Mouse (Mus musculus) forebrain, embryonic 12.5 days (tissue): ENCODE measurements around the gene Wdr5. TPM values are rescaled to one million over a fixed set of nuclear protein-coding genes. Genes with fewer than 3 reads are reported as not detected.
"Not testable (repeated sequence)": the region's sequence is repeated elsewhere in the genome, so short reads cannot be mapped to it uniquely, and the experiment has no call there.

Source experiments
- ATAC-seq: fragments of 200-750 bp; cut with Nextera tagmentation; 2 replicates; pipeline ENCODE4 v1.8.0; 2017; ENCODE audit warnings: moderate TSS enrichment; ENCODE audit not compliant: low FRiP score
- H3K27ac ChIP-seq: fragments of 300-500 bp; sonication (generic); 2 replicates; pipeline ENCODE4 v1.5.1; 2016; ENCODE audit warnings: mild to moderate bottlenecking
- H3K27me3 ChIP-seq: fragments of 300-500 bp; sonication (generic); 2 replicates; pipeline ENCODE4 v1.6.1; 2016; ENCODE audit warnings: mild to moderate bottlenecking
- H3K36me3 ChIP-seq: fragments of 300-500 bp; sonication (generic); replicated peaks from 2 replicates; pipeline ENCODE4 v1.6.1; 2016; ENCODE audit warnings: mild to moderate bottlenecking
- H3K4me1 ChIP-seq: fragments of 300-500 bp; sonication (generic); 2 replicates; pipeline ENCODE4 v1.6.1; 2016
- H3K4me2 ChIP-seq: fragments of 300-500 bp; sonication (generic); 2 replicates; pipeline ENCODE4 v1.6.1; 2016; ENCODE audit warnings: mild to moderate bottlenecking, moderate library complexity
- H3K4me3 ChIP-seq: fragments of 300-500 bp; sonication (generic); replicated peaks from 2 replicates; pipeline ENCODE4 v1.5.1; 2016; ENCODE audit warnings: mild to moderate bottlenecking
- H3K9ac ChIP-seq: fragments of 300-500 bp; sonication (generic); 2 replicates; pipeline ENCODE4 v1.6.1; 2016; ENCODE audit warnings: mild to moderate bottlenecking
- H3K9me3 ChIP-seq: fragments of 300-500 bp; sonication (generic); 2 replicates; pipeline ENCODE4 v1.6.1; 2016
- WGBS: fragments of 180-500 bp; shearing (Covaris S2); methylation state at CpG from one replicate; pipeline ENCODE4 v1.1.7; 2016; 5-methylcytosine and 5-hydroxymethylcytosine counted together
- polyA plus RNA-seq: library from polyadenylated mRNA; unstranded; fragments of >200 nt; fragmentation: Nextera tagmentation; extraction: Ambion mirVana; gene quantifications from 2 replicates; pipeline ENCODE4 v1.2.1, GENCODE M21; 2016

Gene Wdr5
- polyA plus RNA-seq, 1 experiment from 2014 or later, result 65.3 TPM

- Histone ChIP-seq H3K4me3 (peak overlapping the region; percentile 38; the same call in 1 of the 2 replicates), H3K9me3 (no peaks in the 10 kb centered on the region), H3K4me2 (peak overlapping the region; percentile 55), H3K27me3 (no peaks in the 10 kb centered on the region), H3K36me3 (peaks cover 7% of the 10 kb centered on the region), H3K27ac (no peak overlapping the region; the same call in 1 of the 2 replicates), H3K9ac (peak overlapping the region; percentile 46; the same call in 1 of the 2 replicates), H3K4me1 (peaks cover 20% of the 10 kb centered on the region)
- no peak for ATAC-seq
- 94% methylated on average over 3 of the region's 3 CpGs for WGBS
These were observed 26.3 kb downstream of the Wdr5 start for GRCm38 (mm10) chr2:27541225-27541624.

- Histone ChIP-seq H3K27ac (no peak overlapping the region), H3K4me1 (peaks cover 15% of the 10 kb centered on the region), H3K27me3 (no peaks in the 10 kb centered on the region), H3K4me2 (no peak overlapping the region), H3K36me3 (no peaks in the 10 kb centered on the region), H3K9ac (no peak overlapping the region), H3K9me3 (no peaks in the 10 kb centered on the region), H3K4me3 (no peak overlapping the region)
- no peak for ATAC-seq
- WGBS, result 88% methylated on average over 6 of the region's 6 CpGs
These were observed 29.7 kb downstream of the Wdr5 start for GRCm38 (mm10) chr2:27544613-27545012.

- ATAC-seq, H3K4me3 ChIP-seq, H3K4me2 ChIP-seq, H3K9ac ChIP-seq, H3K9me3 ChIP-seq, H3K27me3 ChIP-seq, H3K27ac ChIP-seq, H3K36me3 ChIP-seq: not testable (repeated sequence)
- WGBS, result 80% methylated on average over 3 of the region's 3 CpGs
- H3K4me1 ChIP-seq, result peaks cover 14% of the 10 kb centered on the region
These were observed 30.6 kb downstream of the Wdr5 start for GRCm38 (mm10) chr2:27545517-27545916.

- H3K27me3 ChIP-seq, ATAC-seq, H3K4me1 ChIP-seq, H3K4me2 ChIP-seq, H3K4me3 ChIP-seq, H3K27ac ChIP-seq, H3K9me3 ChIP-seq, H3K36me3 ChIP-seq, H3K9ac ChIP-seq: not testable (repeated sequence)
- 92% methylated on average over 8 of the region's 8 CpGs for WGBS
These were observed 31.1 kb downstream of the Wdr5 start for GRCm38 (mm10) chr2:27546041-27546440.

GRCm38 (mm10) chr2:27547326-27547725 is 32.4 kb downstream of the Wdr5 start:
- Histone ChIP-seq H3K27ac (no peak overlapping the region), H3K4me2 (no peak overlapping the region), H3K4me3 (no peak overlapping the region), H3K4me1 (no peaks in the 10 kb centered on the region), H3K36me3 (no peaks in the 10 kb centered on the region), H3K9me3 (no peaks in the 10 kb centered on the region), H3K9ac (no peak overlapping the region), H3K27me3 (no peaks in the 10 kb centered on the region)
- WGBS, result 57% methylated on average over 1 of the region's 1 CpGs
- ATAC-seq, result no peak

- H3K27me3 ChIP-seq, result no peaks in the 10 kb centered on the region
- no peak overlapping the region for H3K4me2 ChIP-seq
- no peaks in the 10 kb centered on the region for H3K4me1 ChIP-seq
- ATAC-seq, result no peak
- no peak overlapping the region for H3K27ac ChIP-seq
- H3K4me3 ChIP-seq, result no peak overlapping the region
- H3K9ac ChIP-seq, result no peak overlapping the region
- H3K36me3 ChIP-seq, result no peaks in the 10 kb centered on the region
- 90% methylated on average over 2 of the region's 2 CpGs for WGBS
- no peaks in the 10 kb centered on the region for H3K9me3 ChIP-seq
These were observed 33.0 kb downstream of the Wdr5 start for GRCm38 (mm10) chr2:27547986-27548385.

GRCm38 (mm10) chr2:27548664-27549369 is 33.9 kb downstream of the Wdr5 start:
- WGBS, result 95% methylated on average over 1 of the region's 1 CpGs
- H3K9me3 ChIP-seq, result no peaks in the 10 kb centered on the region
- ATAC-seq, result no peak
- no peak overlapping the region for H3K9ac ChIP-seq
- no peak overlapping the region for H3K4me2 ChIP-seq
- H3K27ac ChIP-seq, result no peak overlapping the region
- no peaks in the 10 kb centered on the region for H3K4me1 ChIP-seq
- H3K36me3 ChIP-seq, result no peaks in the 10 kb centered on the region
- no peak overlapping the region for H3K4me3 ChIP-seq
- no peaks in the 10 kb centered on the region for H3K27me3 ChIP-seq

GRCm38 (mm10) chr2:27552620-27553287 is 37.8 kb downstream of the Wdr5 start:
- Histone ChIP-seq H3K4me3 (no peak overlapping the region), H3K4me2 (no peak overlapping the region), H3K9ac (no peak overlapping the region), H3K9me3 (no peaks in the 10 kb centered on the region), H3K27ac (no peak overlapping the region), H3K36me3 (no peaks in the 10 kb centered on the region), H3K4me1 (no peaks in the 10 kb centered on the region), H3K27me3 (peaks cover 17% of the 10 kb centered on the region)
- ATAC-seq, result no peak
- WGBS, result 21% methylated on average over 7 of the region's 7 CpGs

- H3K27ac ChIP-seq, result no peak overlapping the region
- H3K36me3 ChIP-seq, result no peaks in the 10 kb centered on the region
- H3K9me3 ChIP-seq, result no peaks in the 10 kb centered on the region
- no peak for ATAC-seq
- no peaks in the 10 kb centered on the region for H3K4me1 ChIP-seq
- WGBS, result 93% methylated on average over 9 of the region's 9 CpGs
- H3K9ac ChIP-seq, result no peak overlapping the region
- no peak overlapping the region for H3K4me3 ChIP-seq
- no peak overlapping the region for H3K4me2 ChIP-seq
- peaks cover 17% of the 10 kb centered on the region for H3K27me3 ChIP-seq
These were observed 39.4 kb downstream of the Wdr5 start for GRCm38 (mm10) chr2:27554308-27554707.

GRCm38 (mm10) chr2:27556921-27557320 is 42.0 kb downstream of the Wdr5 start:
- Histone ChIP-seq H3K9ac (no peak overlapping the region), H3K36me3 (no peaks in the 10 kb centered on the region), H3K9me3 (no peaks in the 10 kb centered on the region), H3K27me3 (peaks cover 17% of the 10 kb centered on the region), H3K4me3 (no peak overlapping the region), H3K4me1 (no peaks in the 10 kb centered on the region), H3K4me2 (no peak overlapping the region), H3K27ac (no peak overlapping the region)
- 85% methylated on average over 6 of the region's 6 CpGs for WGBS
- ATAC-seq, result no peak

- no peak overlapping the region for H3K4me3 ChIP-seq
- no peaks in the 10 kb centered on the region for H3K36me3 ChIP-seq
- peaks cover 9% of the 10 kb centered on the region for H3K4me1 ChIP-seq
- H3K9ac ChIP-seq, result no peak overlapping the region
- 83% methylated on average over 7 of the region's 7 CpGs for WGBS
- peaks cover 40% of the 10 kb centered on the region for H3K27me3 ChIP-seq
- H3K4me2 ChIP-seq, result no peak overlapping the region
- H3K9me3 ChIP-seq, result no peaks in the 10 kb centered on the region
- no peak for ATAC-seq
- no peak overlapping the region for H3K27ac ChIP-seq
These were observed 45.8 kb downstream of the Wdr5 start for GRCm38 (mm10) chr2:27560708-27561123.

- Histone ChIP-seq H3K27me3 (peaks cover 45% of the 10 kb centered on the region), H3K4me1 (peaks cover 9% of the 10 kb centered on the region), H3K36me3 (no peaks in the 10 kb centered on the region), H3K9me3 (no peaks in the 10 kb centered on the region), H3K9ac (no peak overlapping the region), H3K4me2 (no peak overlapping the region), H3K4me3 (no peak overlapping the region), H3K27ac (no peak overlapping the region)
- ATAC-seq, result no peak
- WGBS, result 69% methylated on average over 1 of the region's 1 CpGs
These were observed 46.2 kb downstream of the Wdr5 start for GRCm38 (mm10) chr2:27561159-27561558.

GRCm38 (mm10) chr2:27561829-27562228 is 46.9 kb downstream of the Wdr5 start:
- Histone ChIP-seq H3K4me1 (peaks cover 9% of the 10 kb centered on the region), H3K36me3 (no peaks in the 10 kb centered on the region), H3K4me3 (no peak overlapping the region), H3K4me2 (no peak overlapping the region), H3K9ac (no peak overlapping the region), H3K27me3 (peaks cover 49% of the 10 kb centered on the region), H3K27ac (no peak overlapping the region), H3K9me3 (no peaks in the 10 kb centered on the region)
- no peak for ATAC-seq
- 97% methylated on average over 3 of the region's 3 CpGs for WGBS
